Mouse (Mus musculus): ENCODE data around the gene Gm20388. TPM values are rescaled to one million over a fixed set of nuclear protein-coding genes. Genes with fewer than 3 reads are reported as not detected.

The Gm20388 gene
- polyA plus RNA-seq, 2 experiments: 8.5 TPM; not detected in 1

- Histone ChIP-seq H3K9me3 (ENCODE audit: control insufficient read depth, low read length) (no peaks in the 10 kb centered on the region), H3K36me3 (replicated peaks; ENCODE audit: control insufficient read depth, insufficient read depth, low read depth) (no peaks in the 10 kb centered on the region), H3K27me3 (ENCODE audit: control insufficient read depth, insufficient read depth, low read length) (no peaks in the 10 kb centered on the region), H3K4me2 (ENCODE audit: low read depth) (no peak overlapping the region), H3K27ac (no peak overlapping the region), H3K9ac (replicated peaks) (no peak overlapping the region), H3K4me1 (replicated peaks; ENCODE audit: control insufficient read depth in 2 of 2, insufficient read depth in 2 of 2, low read length in 1 of 2) (no peaks in the 10 kb centered on the region), H3K4me3 (ENCODE audit: insufficient read depth in 1 of 2, low read depth in 2 of 2, low read length in 2 of 2) (no peak overlapping the region)
- TF ChIP-seq EP300 (IDR thresholded peaks at IDR 0.05; ENCODE audit: low read depth) (no peak), CTCF (IDR thresholded peaks at IDR 0.05; ENCODE audit: low read depth) (no peak)
- DNase-seq (ENCODE audit: low read depth in 3 of 3, low spot score in 3 of 3) (no peak), ATAC-seq (ENCODE audit: insufficient read depth) (no peak)
- WGBS (ENCODE audit: insufficient replicate concordance): 57% methylated on average over 10 of the region's 10 CpGs
These were observed 3781.7 kb downstream of the Gm20388 start for GRCm38 (mm10) chr8:123692165-123692962.

- no peak for ATAC-seq (ENCODE audit: insufficient read depth)
- Histone ChIP-seq H3K36me3 (replicated peaks; ENCODE audit: control insufficient read depth, insufficient read depth, low read depth) (no peaks in the 10 kb centered on the region), H3K27me3 (ENCODE audit: control insufficient read depth, insufficient read depth, low read length) (no peaks in the 10 kb centered on the region)
These were observed 3785.5 kb downstream of the Gm20388 start for GRCm38 (mm10) chr8:123696167-123696566.

GRCm38 (mm10) chr8:123697329-123697728, 3786.7 kb downstream of the Gm20388 start:
- ATAC-seq (ENCODE audit: insufficient read depth): no peak
- no peak for TF ChIP-seq EP300 (IDR thresholded peaks at IDR 0.05; ENCODE audit: low read depth)
- no peak for TF ChIP-seq CTCF (IDR thresholded peaks at IDR 0.05; ENCODE audit: low read depth)
- DNase-seq (ENCODE audit: low read depth in 3 of 3, low spot score in 3 of 3): no peak

More at GRCm38 (mm10) chr8:123696167-123696566, 3785.5 kb downstream of the Gm20388 start:
- 53% methylated on average over 9 of the region's 9 CpGs for WGBS (ENCODE audit: insufficient replicate concordance)
- H3K4me1 ChIP-seq (replicated peaks; ENCODE audit: control insufficient read depth in 2 of 2, insufficient read depth in 2 of 2, low read length in 1 of 2): no peaks in the 10 kb centered on the region
- H3K27ac ChIP-seq: no peak overlapping the region
- no peak overlapping the region for H3K9ac ChIP-seq (replicated peaks)
- H3K9me3 ChIP-seq (ENCODE audit: control insufficient read depth, low read length): no peaks in the 10 kb centered on the region
- H3K4me2 ChIP-seq (ENCODE audit: low read depth): no peak overlapping the region
- TF ChIP-seq CTCF (IDR thresholded peaks at IDR 0.05; ENCODE audit: low read depth): no peak
- no peak for TF ChIP-seq EP300 (IDR thresholded peaks at IDR 0.05; ENCODE audit: low read depth)
- no peak overlapping the region for H3K4me3 ChIP-seq (ENCODE audit: insufficient read depth in 1 of 2, low read depth in 2 of 2, low read length in 2 of 2)
- no peak for DNase-seq (ENCODE audit: low read depth in 3 of 3, low spot score in 3 of 3)

GRCm38 (mm10) chr8:123700399-123701070, 3789.9 kb downstream of the Gm20388 start:
- TF ChIP-seq CTCF (IDR thresholded peaks at IDR 0.05; ENCODE audit: low read depth): no peak
- TF ChIP-seq EP300 (IDR thresholded peaks at IDR 0.05; ENCODE audit: low read depth): no peak
- no peak overlapping the region for H3K4me3 ChIP-seq (ENCODE audit: insufficient read depth in 1 of 2, low read depth in 2 of 2, low read length in 2 of 2)
- ATAC-seq (ENCODE audit: insufficient read depth): no peak
- no peak overlapping the region for H3K4me2 ChIP-seq (ENCODE audit: low read depth)
- no peak overlapping the region for H3K9ac ChIP-seq (replicated peaks)
- peaks cover 0 to 5% of the 10 kb centered on the region in 2 experiments; a peak in 1 of 4 replicates for H3K4me1 ChIP-seq (replicated peaks; ENCODE audit: control insufficient read depth in 2 of 2, insufficient read depth in 2 of 2, low read length in 1 of 2)
- no peak overlapping the region for H3K27ac ChIP-seq
- no peak for DNase-seq (ENCODE audit: low read depth in 3 of 3, low spot score in 3 of 3)
- H3K27me3 ChIP-seq (ENCODE audit: control insufficient read depth, insufficient read depth, low read length): no peaks in the 10 kb centered on the region
- H3K9me3 ChIP-seq (ENCODE audit: control insufficient read depth, low read length): no peaks in the 10 kb centered on the region
- WGBS (ENCODE audit: insufficient replicate concordance): 66% methylated on average over 12 of the region's 12 CpGs
- no peaks in the 10 kb centered on the region for H3K36me3 ChIP-seq (replicated peaks; ENCODE audit: control insufficient read depth, insufficient read depth, low read depth)

More at GRCm38 (mm10) chr8:123697329-123697728, 3786.7 kb downstream of the Gm20388 start:
- H3K4me2 ChIP-seq (ENCODE audit: low read depth): no peak overlapping the region
- WGBS (ENCODE audit: insufficient replicate concordance): 47% methylated on average over 5 of the region's 5 CpGs
- H3K4me3 ChIP-seq (ENCODE audit: insufficient read depth in 1 of 2, low read depth in 2 of 2, low read length in 2 of 2): no peak overlapping the region
- no peaks in the 10 kb centered on the region for H3K36me3 ChIP-seq (replicated peaks; ENCODE audit: control insufficient read depth, insufficient read depth, low read depth)
- H3K27me3 ChIP-seq (ENCODE audit: control insufficient read depth, insufficient read depth, low read length): no peaks in the 10 kb centered on the region
- H3K9ac ChIP-seq (replicated peaks): no peak overlapping the region
- H3K4me1 ChIP-seq (replicated peaks; ENCODE audit: control insufficient read depth in 2 of 2, insufficient read depth in 2 of 2, low read length in 1 of 2): peaks cover 0 to 5% of the 10 kb centered on the region in 2 experiments; a peak in 1 of 4 replicates
- H3K27ac ChIP-seq: no peak overlapping the region
- H3K9me3 ChIP-seq (ENCODE audit: control insufficient read depth, low read length): no peaks in the 10 kb centered on the region

Data from liver, embryonic 14.5 days (tissue).